Mouse (Mus musculus): ENCODE measurements around the gene Gm9944. TPM values are rescaled to one million over a fixed set of nuclear protein-coding genes. Genes with fewer than 3 reads are reported as not detected.

The Gm9944 gene
- polyA plus RNA-seq, 1 experiment from 2014 or later, result not detected

- H3K9me3 ChIP-seq, result peaks cover 28% of the 10 kb centered on the region
- ATAC-seq (replicated peaks), result no peak
- H3K4me2 ChIP-seq (replicated peaks), result no peak overlapping the region
- H3K36me3 ChIP-seq, result no peaks in the 10 kb centered on the region
- no peak overlapping the region for H3K27ac ChIP-seq (replicated peaks)
- H3K9ac ChIP-seq (replicated peaks), result no peak overlapping the region
- no peak overlapping the region for H3K4me3 ChIP-seq
- H3K27me3 ChIP-seq, result no peaks in the 10 kb centered on the region
- no peaks in the 10 kb centered on the region for H3K4me1 ChIP-seq
These were observed 32.5 kb downstream of the Gm9944 start for GRCm38 (mm10) chr4:144420644-144421043.

GRCm38 (mm10) chr4:144408290-144408689 is 44.8 kb downstream of the Gm9944 start, which contains the start of gene Pramef12:
TSS of gene Pramef12 (minus strand) at chr4:144408464.
- 87% methylated on average over 9 of the region's 9 CpGs for WGBS
- ATAC-seq (replicated peaks), result no peak
- Histone ChIP-seq H3K4me2 (replicated peaks) (no peak within 1 kb of the TSS), H3K36me3 (no peaks in the 10 kb centered on the region), H3K4me3 (no peak within 1 kb of the TSS), H3K9me3 (peaks cover 26% of the 10 kb centered on the region), H3K27ac (replicated peaks) (no peak within 1 kb of the TSS), H3K9ac (replicated peaks) (no peak within 1 kb of the TSS), H3K27me3 (no peaks in the 10 kb centered on the region), H3K4me1 (no peaks in the 10 kb centered on the region)

- no peak overlapping the region for H3K4me2 ChIP-seq (replicated peaks)
- H3K36me3 ChIP-seq, result no peaks in the 10 kb centered on the region
- no peak overlapping the region for H3K4me3 ChIP-seq
- no peaks in the 10 kb centered on the region for H3K4me1 ChIP-seq
- H3K9ac ChIP-seq (replicated peaks), result no peak overlapping the region
- no peaks in the 10 kb centered on the region for H3K27me3 ChIP-seq
- peaks cover 20% of the 10 kb centered on the region for H3K9me3 ChIP-seq
- ATAC-seq (replicated peaks), result no peak
- no peak overlapping the region for H3K27ac ChIP-seq (replicated peaks)
- WGBS, result 60% methylated on average over 3 of the region's 3 CpGs
These were observed 46.9 kb downstream of the Gm9944 start for GRCm38 (mm10) chr4:144406261-144406660.

GRCm38 (mm10) chr4:144404456-144405086 is 48.5 kb downstream of the Gm9944 start:
- WGBS, result 11% methylated on average over 17 of the region's 17 CpGs
- H3K4me3 ChIP-seq, result no peak overlapping the region
- H3K4me1 ChIP-seq, result no peaks in the 10 kb centered on the region
- no peak overlapping the region for H3K9ac ChIP-seq (replicated peaks)
- no peaks in the 10 kb centered on the region for H3K27me3 ChIP-seq
- no peak overlapping the region for H3K4me2 ChIP-seq (replicated peaks)
- no peak overlapping the region for H3K27ac ChIP-seq (replicated peaks)
- ATAC-seq (replicated peaks), result no peak
- no peaks in the 10 kb centered on the region for H3K36me3 ChIP-seq
- peaks cover 14% of the 10 kb centered on the region for H3K9me3 ChIP-seq

Other genes with a start within 250 kb of the Gm9944 start
- not detected in 2 replicates for gene C87977, start 240.0 kb downstream of the Gm9944 start, polyA plus RNA-seq (2015; fragmentation: Nextera tagmentation; extraction: Ambion mirVana)
- gene Pramel5, start 172.8 kb downstream of the Gm9944 start, polyA plus RNA-seq (2015; fragmentation: Nextera tagmentation; extraction: Ambion mirVana), result not detected in 2 replicates
- not detected in 2 replicates for gene Gm13128, start 123.1 kb downstream of the Gm9944 start, polyA plus RNA-seq (2015; fragmentation: Nextera tagmentation; extraction: Ambion mirVana)
- not detected in 2 replicates for gene Gm13119, start 95.4 kb downstream of the Gm9944 start, polyA plus RNA-seq (2015; fragmentation: Nextera tagmentation; extraction: Ambion mirVana)
- gene Pramef20, start 75.4 kb downstream of the Gm9944 start, polyA plus RNA-seq (2015; fragmentation: Nextera tagmentation; extraction: Ambion mirVana), result not detected in 2 replicates
- not detected in 2 replicates for gene Pramef12, start 44.9 kb downstream of the Gm9944 start, polyA plus RNA-seq (2015; fragmentation: Nextera tagmentation; extraction: Ambion mirVana)
- gene 1700012P22Rik, start 14.5 kb downstream of the Gm9944 start, polyA plus RNA-seq (2015; fragmentation: Nextera tagmentation; extraction: Ambion mirVana), result not detected in 2 replicates
- not detected in 2 replicates for gene Aadacl3, start 10.4 kb upstream of the Gm9944 start, polyA plus RNA-seq (2015; fragmentation: Nextera tagmentation; extraction: Ambion mirVana)
- not detected in 2 replicates for gene 9430007A20Rik, start 66.5 kb upstream of the Gm9944 start, polyA plus RNA-seq (2015; fragmentation: Nextera tagmentation; extraction: Ambion mirVana)
- not detected in 2 replicates for gene Gm13124, start 111.8 kb upstream of the Gm9944 start, polyA plus RNA-seq (2015; fragmentation: Nextera tagmentation; extraction: Ambion mirVana)
- gene Aadacl4, start 160.4 kb upstream of the Gm9944 start, polyA plus RNA-seq (2015; fragmentation: Nextera tagmentation; extraction: Ambion mirVana), result not detected in 2 replicates
- not detected in 2 replicates for gene Gm436, start 233.1 kb upstream of the Gm9944 start, polyA plus RNA-seq (2015; fragmentation: Nextera tagmentation; extraction: Ambion mirVana)

Data from forebrain, embryonic 15.5 days (tissue).